Mouse (Mus musculus): ENCODE data around the gene Stkld1. TPM values are rescaled to one million over a fixed set of nuclear protein-coding genes. Genes with fewer than 3 reads are reported as not detected.

Gene Stkld1
- total and polyA plus RNA-seq, 2 experiments from 2014 or later: 0.23 TPM; not detected in 1

GRCm38 (mm10) chr2:26943253-26943652 is 9.4 kb downstream of the Stkld1 start:
- H3K36me3 ChIP-seq (ENCODE audit: insufficient read depth, low read length): no peaks in the 10 kb centered on the region
- H3K4me1 ChIP-seq (ENCODE audit: insufficient read depth, low read length): no peaks in the 10 kb centered on the region
- H3K4me2 ChIP-seq (ENCODE audit: low read depth, low read length): no peak overlapping the region
- DNase-seq (ENCODE audit: low spot score): no peak
- no peak for ATAC-seq
- no peak overlapping the region for H3K27ac ChIP-seq
- no peak overlapping the region for H3K4me3 ChIP-seq (ENCODE audit: low read length)
- no peaks in the 10 kb centered on the region for H3K27me3 ChIP-seq (ENCODE audit: insufficient read depth, low read length)
- no peak overlapping the region for H3K9ac ChIP-seq (replicated peaks; ENCODE audit: low read length)
- H3K9me3 ChIP-seq (ENCODE audit: low read length): no peaks in the 10 kb centered on the region
- 88% methylated on average over 3 of the region's 3 CpGs for WGBS
- no peak for TF ChIP-seq CTCF (IDR thresholded peaks at IDR 0.05; ENCODE audit: low read depth)

- Histone ChIP-seq H3K4me1 (ENCODE audit: insufficient read depth, low read length) (no peaks in the 10 kb centered on the region), H3K27me3 (ENCODE audit: insufficient read depth, low read length) (no peaks in the 10 kb centered on the region), H3K4me3 (ENCODE audit: low read length) (no peak overlapping the region), H3K9ac (replicated peaks; ENCODE audit: low read length) (no peak overlapping the region), H3K4me2 (ENCODE audit: low read depth, low read length) (no peak overlapping the region), H3K9me3 (ENCODE audit: low read length) (no peaks in the 10 kb centered on the region), H3K36me3 (ENCODE audit: insufficient read depth, low read length) (peaks cover 23% of the 10 kb centered on the region; the same call in 1 of the 2 replicates), H3K27ac (no peak overlapping the region)
- ATAC-seq (no peak), DNase-seq (ENCODE audit: low spot score) (no peak)
- 92% methylated on average over 2 of the region's 2 CpGs for WGBS
- no peak for TF ChIP-seq CTCF (IDR thresholded peaks at IDR 0.05; ENCODE audit: low read depth)
Observed at GRCm38 (mm10) chr2:26950411-26950810, 16.6 kb downstream of the Stkld1 start.

GRCm38 (mm10) chr2:26951346-26951905 is 17.6 kb downstream of the Stkld1 start:
- no peaks in the 10 kb centered on the region for H3K9me3 ChIP-seq (ENCODE audit: low read length)
- no peaks in the 10 kb centered on the region for H3K4me1 ChIP-seq (ENCODE audit: insufficient read depth, low read length)
- H3K27ac ChIP-seq: no peak overlapping the region
- DNase-seq (ENCODE audit: low spot score): no peak
- no peak for ATAC-seq
- H3K4me2 ChIP-seq (ENCODE audit: low read depth, low read length): no peak overlapping the region
- H3K4me3 ChIP-seq (ENCODE audit: low read length): no peak overlapping the region
- WGBS: 79% methylated on average over 8 of the region's 8 CpGs
- H3K27me3 ChIP-seq (ENCODE audit: insufficient read depth, low read length): no peaks in the 10 kb centered on the region
- H3K9ac ChIP-seq (replicated peaks; ENCODE audit: low read length): no peak overlapping the region
- no peak for TF ChIP-seq CTCF (IDR thresholded peaks at IDR 0.05; ENCODE audit: low read depth)
- peaks cover 34% of the 10 kb centered on the region; the same call in 1 of the 2 replicates for H3K36me3 ChIP-seq (ENCODE audit: insufficient read depth, low read length)

- Histone ChIP-seq H3K9me3 (ENCODE audit: low read length) (no peaks in the 10 kb centered on the region), H3K4me1 (ENCODE audit: insufficient read depth, low read length) (no peaks in the 10 kb centered on the region), H3K27ac (no peak overlapping the region), H3K27me3 (ENCODE audit: insufficient read depth, low read length) (no peaks in the 10 kb centered on the region), H3K4me2 (ENCODE audit: low read depth, low read length) (no peak overlapping the region), H3K4me3 (ENCODE audit: low read length) (no peak overlapping the region), H3K36me3 (ENCODE audit: insufficient read depth, low read length) (peaks cover 41% of the 10 kb centered on the region), H3K9ac (replicated peaks; ENCODE audit: low read length) (no peak overlapping the region)
- ATAC-seq (no peak), DNase-seq (ENCODE audit: low spot score) (no peak)
- WGBS: 94% methylated on average over 4 of the region's 4 CpGs
- TF ChIP-seq CTCF (IDR thresholded peaks at IDR 0.05; ENCODE audit: low read depth): no peak
Observed at GRCm38 (mm10) chr2:26952193-26952592, 18.3 kb downstream of the Stkld1 start.

- ATAC-seq: no peak
- Histone ChIP-seq H3K9ac (replicated peaks; ENCODE audit: low read length) (no peak overlapping the region), H3K4me3 (ENCODE audit: low read length) (no peak overlapping the region), H3K9me3 (ENCODE audit: low read length) (no peaks in the 10 kb centered on the region), H3K27me3 (ENCODE audit: insufficient read depth, low read length) (no peaks in the 10 kb centered on the region), H3K27ac (no peak overlapping the region), H3K36me3 (ENCODE audit: insufficient read depth, low read length) (peaks cover 48% of the 10 kb centered on the region), H3K4me1 (ENCODE audit: insufficient read depth, low read length) (no peaks in the 10 kb centered on the region), H3K4me2 (ENCODE audit: low read depth, low read length) (no peak overlapping the region)
- no peak for TF ChIP-seq CTCF (IDR thresholded peaks at IDR 0.05; ENCODE audit: low read depth)
- DNase-seq (ENCODE audit: low spot score): no peak
- WGBS: 91% methylated on average over 8 of the region's 8 CpGs
Observed at GRCm38 (mm10) chr2:26952866-26953265, 19.0 kb downstream of the Stkld1 start.

GRCm38 (mm10) chr2:26954735-26955395 is 21.0 kb downstream of the Stkld1 start:
- TF ChIP-seq CTCF (IDR thresholded peaks at IDR 0.05; ENCODE audit: low read depth): no peak
- H3K4me1 ChIP-seq (ENCODE audit: insufficient read depth, low read length): no peaks in the 10 kb centered on the region
- no peaks in the 10 kb centered on the region for H3K27me3 ChIP-seq (ENCODE audit: insufficient read depth, low read length)
- no peak overlapping the region for H3K9ac ChIP-seq (replicated peaks; ENCODE audit: low read length)
- no peak overlapping the region for H3K27ac ChIP-seq
- no peak for DNase-seq (ENCODE audit: low spot score)
- no peaks in the 10 kb centered on the region for H3K9me3 ChIP-seq (ENCODE audit: low read length)
- ATAC-seq: no peak
- WGBS: 100% methylated on average over 2 of the region's 2 CpGs
- peaks cover 53% of the 10 kb centered on the region for H3K36me3 ChIP-seq (ENCODE audit: insufficient read depth, low read length)
- no peak overlapping the region for H3K4me3 ChIP-seq (ENCODE audit: low read length)
- H3K4me2 ChIP-seq (ENCODE audit: low read depth, low read length): no peak overlapping the region
